In genomic region chr12:32207948-32208891, GRCm38 (mm10) we compare ENCODE assay signal across 7 mouse cellular contexts. TPM values are rescaled to one million over a fixed set of nuclear protein-coding genes. Genes with fewer than 3 reads are reported as not detected.
A peak's percentile ranks its signal among the peaks of the same experiment; 100 is the strongest.
DNase-seq lines count a peak whose midpoint lies in the region; ATAC-seq lines count a peak whose summit lies in the region.

TSS of gene Pik3cg (minus strand) at chr12:32208659.

- peak; percentile 14 for DNase-seq in right cerebral cortex, adult 18-20 months
- DNase-seq in right cerebral cortex, postnatal 14 days: no peak
- peak; percentile 42 for DNase-seq in kidney, postnatal 10 days
- no peak for DNase-seq in gastrocnemius, postnatal 36 days
- DNase-seq in layer of hippocampus, adult 18-20 months (ENCODE audit: low spot score in 2 of 2): no peak

- intact Hi-C loops in gastrocnemius, postnatal 36 days (cut with DNase I): no loop called here

- peak; percentile 74 for ATAC-seq in erythroblast, adult 5-6 weeks (replicated peaks; ENCODE audit: low FRiP score, poor library complexity, severe bottlenecking)
- ATAC-seq in megakaryocyte progenitor cell, adult 5-6 weeks (replicated peaks; ENCODE audit: poor library complexity): peak; percentile 69

RNA-seq across cellular contexts. Expression of gene Pik3cg, which starts in this region (rescaled TPM):
- 27.2 and 27.7 TPM in 2 replicates for total RNA-seq in erythroblast, adult 5-6 weeks (2015; ENCODE audit: low replicate concordance)
- total RNA-seq in erythroblast, adult 5-6 weeks (2017; ENCODE audit: low replicate concordance): 11.2 and 15.6 TPM in 2 replicates
- 84.9 and 91.5 TPM in 2 replicates for total RNA-seq in megakaryocyte progenitor cell, adult 5-6 weeks (2015)
- 32.5 and 36.9 TPM in 2 replicates for total RNA-seq in megakaryocyte progenitor cell, adult 5-6 weeks (2017)
- total RNA-seq in gastrocnemius, postnatal 36 days (2021): under 1 TPM; 0.56 to 0.79 TPM
- total RNA-seq in layer of hippocampus, adult 18-20 months (2021): 1 to 10 TPM; 3.3 to 4.1 TPM

Comparison
In these comparisons a context has a peak if more than half of its experiments do, and no peak if none do; other contexts are left out.
1. DNase-seq: peak in right cerebral cortex, adult 18-20 months (single experiment) and kidney, postnatal 10 days (single experiment); none in right cerebral cortex, postnatal 14 days (single experiment), gastrocnemius, postnatal 36 days (0 of 2) and layer of hippocampus, adult 18-20 months (0 of 2).